Mouse (Mus musculus): ENCODE results near the gene Tmem121. TPM values are rescaled to one million over a fixed set of nuclear protein-coding genes. Genes with fewer than 3 reads are reported as not detected.

Gene Tmem121
- polyA plus RNA-seq (2015; fragmentation: Nextera tagmentation; extraction: Ambion mirVana), result 47.2 and 50.3 TPM in 2 replicates

DNA sequence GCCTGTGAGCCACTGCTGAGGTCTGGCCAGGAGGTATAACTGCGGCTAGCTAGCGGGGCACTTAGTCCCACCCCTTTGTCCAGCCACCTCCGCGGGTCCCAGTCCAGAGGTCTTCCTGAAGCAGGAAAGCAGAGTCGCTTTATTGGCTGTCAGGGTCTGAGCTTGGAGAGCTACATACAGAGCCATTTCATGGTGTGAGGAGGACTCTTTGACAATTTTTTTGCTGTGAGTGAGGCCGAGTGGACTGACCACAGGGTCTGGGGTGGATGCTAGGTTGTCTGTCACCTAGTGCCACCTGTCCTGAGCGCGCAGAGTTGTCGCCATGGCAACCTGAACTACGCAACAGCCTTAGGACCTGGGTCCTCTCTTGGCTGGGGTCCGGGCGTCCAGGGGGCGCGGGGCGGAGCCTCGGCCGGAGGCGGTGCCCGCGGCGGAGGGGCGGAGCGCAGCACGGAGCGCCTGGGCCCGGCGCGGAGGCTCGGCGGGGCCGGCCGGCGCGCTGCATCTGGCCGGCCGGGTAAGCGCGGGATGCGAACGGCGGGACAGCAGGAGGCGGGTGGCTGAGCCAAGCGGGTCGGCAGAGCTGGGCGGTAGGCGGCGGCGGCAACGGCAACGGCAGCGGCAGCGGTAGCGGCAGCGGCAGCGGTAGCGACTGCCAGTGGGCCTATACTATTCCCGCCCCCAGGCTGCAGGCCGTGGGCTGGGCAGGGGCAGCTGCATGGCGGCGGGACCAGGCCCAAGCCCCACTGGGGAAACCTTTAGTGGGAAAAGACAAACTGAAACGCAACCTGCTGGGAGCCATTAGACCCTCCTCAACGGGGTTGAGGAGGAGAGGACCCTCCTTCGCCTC is at the start of gene Tmem121:
TSS of gene Tmem121 (plus strand) at position 489 of the 850 bp plus-strand sequence.
- Histone ChIP-seq H3K36me3 (ENCODE audit: control insufficient read depth, insufficient read depth, low read length) (peaks cover 14% of the 10 kb centered on the region), H3K4me3 (ENCODE audit: low read depth, low read length) (peak within 1 kb of the TSS; percentile 77), H3K4me1 (ENCODE audit: control insufficient read depth, insufficient read depth, low read length) (peaks cover 15% of the 10 kb centered on the region), H3K9me3 (replicated peaks; ENCODE audit: control insufficient read depth, low read length, poor library complexity, severe bottlenecking) (no peaks in the 10 kb centered on the region), H3K4me2 (ENCODE audit: low read length) (peak within 1 kb of the TSS; percentile 80), H3K9ac (ENCODE audit: low read depth, low read length) (peak within 1 kb of the TSS; percentile 89), H3K27me3 (ENCODE audit: control insufficient read depth, insufficient read depth, low read depth, low read length) (no peaks in the 10 kb centered on the region), H3K27ac (ENCODE audit: low read length) (peak within 1 kb of the TSS; percentile 58)
- ATAC-seq, result peak; percentile 52
- WGBS, result under 1% methylated on average over 58 of the region's 63 CpGs

DNA sequence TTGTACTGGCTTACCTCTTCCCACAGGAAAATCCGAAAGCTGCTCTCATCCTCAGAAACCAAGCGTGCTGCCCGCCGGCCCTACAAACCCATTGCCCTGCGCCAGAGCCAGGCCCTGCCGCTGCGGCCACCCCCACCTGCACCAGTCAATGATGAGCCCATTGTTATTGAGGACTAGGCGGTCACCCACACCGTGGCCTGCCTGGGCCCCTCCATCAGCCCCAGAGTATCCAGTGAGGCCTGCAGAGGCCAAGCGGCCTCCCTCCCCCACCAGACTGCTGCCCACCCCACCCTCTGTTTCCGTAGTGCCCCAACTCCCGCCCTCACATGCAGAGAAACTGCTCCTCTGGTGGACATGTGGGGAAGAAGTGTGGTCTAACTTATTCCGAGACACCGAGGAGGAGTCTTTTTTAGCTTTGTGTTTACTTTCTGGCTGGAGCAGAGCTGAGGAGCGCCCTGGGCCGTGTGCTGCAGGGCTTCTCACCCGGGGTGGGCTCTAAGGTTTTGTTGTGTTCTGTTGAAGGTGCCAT is 49.2 kb upstream of the Tmem121 start:
- ATAC-seq, result no peak
- no peaks in the 10 kb centered on the region for H3K9me3 ChIP-seq (replicated peaks; ENCODE audit: control insufficient read depth, low read length, poor library complexity, severe bottlenecking)
- no peak overlapping the region for H3K9ac ChIP-seq (ENCODE audit: low read depth, low read length)
- no peak overlapping the region for H3K4me3 ChIP-seq (ENCODE audit: low read depth, low read length)
- 76% methylated on average over 17 of the region's 17 CpGs for WGBS
- H3K4me1 ChIP-seq (ENCODE audit: control insufficient read depth, insufficient read depth, low read length), result peaks cover 17% of the 10 kb centered on the region
- H3K27me3 ChIP-seq (ENCODE audit: control insufficient read depth, insufficient read depth, low read depth, low read length), result no peaks in the 10 kb centered on the region
- peaks cover 45% of the 10 kb centered on the region for H3K36me3 ChIP-seq (ENCODE audit: control insufficient read depth, insufficient read depth, low read length)
- no peak overlapping the region for H3K27ac ChIP-seq (ENCODE audit: low read length)
- no peak overlapping the region for H3K4me2 ChIP-seq (ENCODE audit: low read length)

DNA sequence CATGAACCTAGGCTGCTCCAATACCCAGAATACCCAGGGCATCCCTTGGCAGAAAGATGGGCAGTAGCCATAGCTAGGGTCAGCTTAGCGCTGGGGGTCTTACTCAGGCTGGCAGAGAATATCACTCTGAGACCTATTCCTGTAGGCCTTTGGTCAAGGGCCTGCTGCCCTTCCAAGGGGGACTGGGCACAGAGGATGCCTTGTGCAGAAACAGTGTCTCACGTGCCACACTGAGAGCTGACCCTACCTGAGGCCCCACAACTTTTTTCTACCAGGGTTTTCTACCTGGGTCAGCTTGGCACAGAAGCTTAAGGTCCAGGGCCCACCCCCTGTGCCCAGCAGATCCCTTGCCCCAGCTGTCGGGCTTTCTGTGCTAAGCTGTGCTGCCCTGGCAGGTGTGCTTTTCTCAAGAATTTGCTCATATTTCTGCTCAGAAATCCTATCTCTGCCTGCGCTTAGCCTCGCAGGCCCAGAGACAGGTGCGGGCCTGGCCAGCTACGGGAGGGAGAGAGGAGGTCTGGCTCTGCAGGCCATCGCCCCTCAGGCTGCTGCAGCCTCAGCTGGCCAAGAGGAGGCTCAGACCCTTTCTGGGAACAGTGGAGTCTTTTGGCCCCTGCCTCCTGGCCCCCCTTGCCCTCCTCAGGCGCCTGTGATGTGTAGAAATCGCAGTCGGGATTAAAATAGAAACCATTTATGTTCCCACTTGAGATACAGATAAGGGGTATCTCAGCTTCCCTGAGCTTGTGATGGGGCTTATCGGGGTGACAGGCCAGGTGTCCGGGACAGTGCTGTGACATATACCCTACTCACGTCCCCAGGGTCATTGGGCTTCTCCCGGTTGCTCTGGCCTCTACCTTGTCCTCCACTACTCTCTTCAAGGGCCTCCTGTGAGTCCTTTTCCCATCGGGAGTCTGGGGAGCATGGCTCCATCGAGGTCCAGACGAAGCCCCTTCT is 48.2 kb upstream of the Tmem121 start:
- Histone ChIP-seq H3K9ac (ENCODE audit: low read depth, low read length) (no peak overlapping the region), H3K4me1 (ENCODE audit: control insufficient read depth, insufficient read depth, low read length) (peaks cover 26% of the 10 kb centered on the region), H3K4me3 (ENCODE audit: low read depth, low read length) (no peak overlapping the region), H3K9me3 (replicated peaks; ENCODE audit: control insufficient read depth, low read length, poor library complexity, severe bottlenecking) (no peaks in the 10 kb centered on the region), H3K27me3 (ENCODE audit: control insufficient read depth, insufficient read depth, low read depth, low read length) (no peaks in the 10 kb centered on the region), H3K4me2 (ENCODE audit: low read length) (no peak overlapping the region), H3K27ac (ENCODE audit: low read length) (0 out of 2 replicates have a peak overlapping the region, but pooled peaks have one; percentile 1), H3K36me3 (ENCODE audit: control insufficient read depth, insufficient read depth, low read length) (peaks cover 37% of the 10 kb centered on the region)
- WGBS, result 92% methylated on average over 18 of the region's 18 CpGs
- no peak for ATAC-seq

DNA sequence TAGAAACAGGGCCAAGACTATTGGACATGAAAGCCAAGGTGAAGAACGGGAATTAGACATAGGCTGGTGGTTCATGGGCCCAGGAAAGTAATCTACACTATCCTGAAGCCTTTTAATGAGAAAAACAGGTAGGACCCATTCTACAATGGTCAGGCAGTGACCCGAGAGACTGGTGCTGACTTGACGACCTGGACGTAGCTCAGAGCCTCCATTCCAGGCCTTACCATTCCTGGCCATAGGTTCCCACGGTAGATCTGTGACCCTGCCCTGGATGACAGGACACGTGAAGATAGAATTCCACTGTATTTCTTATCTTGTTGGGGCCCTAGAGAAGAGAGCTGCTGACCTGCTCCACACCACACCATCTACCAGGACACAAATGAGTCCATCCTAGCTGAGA is 47.4 kb upstream of the Tmem121 start:
- ATAC-seq, result no peak
- no peaks in the 10 kb centered on the region for H3K27me3 ChIP-seq (ENCODE audit: control insufficient read depth, insufficient read depth, low read depth, low read length)
- H3K4me3 ChIP-seq (ENCODE audit: low read depth, low read length), result no peak overlapping the region
- 77% methylated on average over 6 of the region's 6 CpGs for WGBS
- H3K9me3 ChIP-seq (replicated peaks; ENCODE audit: control insufficient read depth, low read length, poor library complexity, severe bottlenecking), result no peaks in the 10 kb centered on the region
- H3K4me1 ChIP-seq (ENCODE audit: control insufficient read depth, insufficient read depth, low read length), result peaks cover 34% of the 10 kb centered on the region
- no peak overlapping the region for H3K4me2 ChIP-seq (ENCODE audit: low read length)
- H3K9ac ChIP-seq (ENCODE audit: low read depth, low read length), result no peak overlapping the region
- H3K27ac ChIP-seq (ENCODE audit: low read length), result no peak overlapping the region
- peaks cover 29% of the 10 kb centered on the region for H3K36me3 ChIP-seq (ENCODE audit: control insufficient read depth, insufficient read depth, low read length)

DNA sequence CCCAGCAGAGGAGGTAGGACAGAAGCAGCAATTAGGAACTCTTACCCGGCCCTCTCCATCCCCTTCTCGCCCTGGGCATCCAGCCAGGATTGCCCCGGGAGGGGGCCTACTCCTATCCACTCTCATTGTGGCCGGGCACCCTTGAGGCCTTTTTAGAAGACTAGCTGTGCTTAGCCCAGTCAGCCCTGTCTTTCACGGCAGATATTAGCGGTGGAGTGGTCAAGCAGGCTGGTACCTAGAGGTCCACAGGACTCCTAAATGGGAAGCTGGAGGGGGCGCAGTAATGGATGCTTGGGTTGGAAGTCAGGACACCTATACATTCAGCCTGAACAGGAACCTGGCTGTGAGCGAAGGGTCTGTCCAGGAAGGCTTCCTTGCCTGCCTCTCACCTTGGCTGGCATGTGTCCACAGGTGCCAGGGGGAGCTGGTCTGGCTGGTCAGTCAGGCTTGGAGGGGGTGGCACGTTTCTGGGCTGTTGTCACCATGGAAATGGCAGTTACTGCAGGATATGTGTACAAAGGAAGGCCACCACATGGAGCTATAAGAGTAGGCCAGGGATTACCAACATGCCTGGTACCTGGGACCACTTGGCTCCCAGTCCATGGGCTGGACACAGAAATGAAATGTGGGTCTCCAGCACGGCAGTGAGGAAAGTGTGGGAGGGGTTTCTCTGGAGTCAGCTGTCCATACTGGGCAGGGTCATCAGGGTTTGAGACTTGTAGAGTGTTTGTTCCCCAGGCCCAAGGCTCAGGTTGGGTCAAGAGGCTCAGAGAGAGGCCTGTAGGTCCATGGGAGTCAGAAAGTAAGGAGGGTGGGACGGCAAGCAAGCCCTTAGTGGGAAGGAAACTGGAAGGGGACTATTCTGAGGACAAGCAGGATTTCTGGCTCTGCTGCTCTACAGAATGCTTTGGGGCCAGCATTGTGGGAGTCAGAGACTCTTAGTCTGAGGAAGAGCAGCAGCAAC is 46.5 kb upstream of the Tmem121 start:
- ATAC-seq, result peak; percentile 5

DNA sequence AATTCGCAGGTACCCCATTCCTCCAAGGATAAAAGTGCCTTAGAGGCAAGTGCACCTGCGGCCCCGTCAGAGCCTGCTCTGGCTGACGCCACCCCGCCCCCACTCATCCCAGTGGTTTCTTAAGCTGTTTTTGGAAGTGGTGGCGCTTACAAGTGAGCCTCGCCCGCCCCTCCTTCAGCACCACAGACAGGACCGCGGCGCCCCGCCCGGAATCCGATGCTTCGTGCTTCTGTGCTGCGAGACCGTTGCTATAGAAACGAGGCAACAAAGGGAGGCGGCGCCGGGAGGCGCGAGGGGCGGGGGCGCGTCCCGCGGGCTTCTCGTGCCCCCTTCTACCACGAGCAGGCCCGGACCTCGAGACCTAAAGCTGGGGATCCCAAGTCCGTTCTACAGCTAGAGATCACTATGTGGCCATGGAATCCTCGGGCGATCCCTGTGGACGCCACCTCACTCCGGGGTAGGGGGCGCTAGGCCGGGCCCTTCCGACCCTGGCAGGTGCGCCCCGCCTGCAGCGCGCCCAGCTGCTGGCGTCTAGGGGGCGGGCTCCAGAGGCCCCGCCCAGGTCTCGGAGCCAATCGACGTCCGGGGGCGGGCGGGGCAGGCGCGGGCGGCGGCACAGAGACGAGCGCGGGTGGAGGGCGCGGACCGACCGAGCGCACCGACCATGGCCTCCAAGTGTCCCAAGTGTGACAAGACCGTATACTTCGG is 45.7 kb upstream of the Tmem121 start, which contains the start of gene Crip2:
TSS of gene Crip2 (plus strand) at position 329 of the 708 bp plus-strand sequence.
- Histone ChIP-seq H3K4me1 (ENCODE audit: control insufficient read depth, insufficient read depth, low read length) (peaks cover 35% of the 10 kb centered on the region), H3K9me3 (replicated peaks; ENCODE audit: control insufficient read depth, low read length, poor library complexity, severe bottlenecking) (no peaks in the 10 kb centered on the region), H3K4me2 (ENCODE audit: low read length) (peak within 1 kb of the TSS; percentile 70), H3K36me3 (ENCODE audit: control insufficient read depth, insufficient read depth, low read length) (peaks cover 24% of the 10 kb centered on the region), H3K27ac (ENCODE audit: low read length) (peak within 1 kb of the TSS; percentile 83), H3K4me3 (ENCODE audit: low read depth, low read length) (peak within 1 kb of the TSS; percentile 51), H3K9ac (ENCODE audit: low read depth, low read length) (peak within 1 kb of the TSS; percentile 71), H3K27me3 (ENCODE audit: control insufficient read depth, insufficient read depth, low read depth, low read length) (no peaks in the 10 kb centered on the region)
- peak; percentile 87 for ATAC-seq
- under 1% methylated on average over 66 of the region's 68 CpGs for WGBS

More for the DNA sequence above, 46.5 kb upstream of the Tmem121 start:
- Histone ChIP-seq H3K27me3 (ENCODE audit: control insufficient read depth, insufficient read depth, low read depth, low read length) (no peaks in the 10 kb centered on the region), H3K4me2 (ENCODE audit: low read length) (peak overlapping the region; percentile 70), H3K9ac (ENCODE audit: low read depth, low read length) (peak overlapping the region; percentile 71), H3K9me3 (replicated peaks; ENCODE audit: control insufficient read depth, low read length, poor library complexity, severe bottlenecking) (no peaks in the 10 kb centered on the region), H3K27ac (ENCODE audit: low read length) (peak overlapping the region; percentile 83), H3K4me1 (ENCODE audit: control insufficient read depth, insufficient read depth, low read length) (peaks cover 35% of the 10 kb centered on the region), H3K36me3 (ENCODE audit: control insufficient read depth, insufficient read depth, low read length) (peaks cover 26% of the 10 kb centered on the region), H3K4me3 (ENCODE audit: low read depth, low read length) (peak overlapping the region; percentile 51)
- 29% methylated on average over 11 of the region's 11 CpGs for WGBS

DNA sequence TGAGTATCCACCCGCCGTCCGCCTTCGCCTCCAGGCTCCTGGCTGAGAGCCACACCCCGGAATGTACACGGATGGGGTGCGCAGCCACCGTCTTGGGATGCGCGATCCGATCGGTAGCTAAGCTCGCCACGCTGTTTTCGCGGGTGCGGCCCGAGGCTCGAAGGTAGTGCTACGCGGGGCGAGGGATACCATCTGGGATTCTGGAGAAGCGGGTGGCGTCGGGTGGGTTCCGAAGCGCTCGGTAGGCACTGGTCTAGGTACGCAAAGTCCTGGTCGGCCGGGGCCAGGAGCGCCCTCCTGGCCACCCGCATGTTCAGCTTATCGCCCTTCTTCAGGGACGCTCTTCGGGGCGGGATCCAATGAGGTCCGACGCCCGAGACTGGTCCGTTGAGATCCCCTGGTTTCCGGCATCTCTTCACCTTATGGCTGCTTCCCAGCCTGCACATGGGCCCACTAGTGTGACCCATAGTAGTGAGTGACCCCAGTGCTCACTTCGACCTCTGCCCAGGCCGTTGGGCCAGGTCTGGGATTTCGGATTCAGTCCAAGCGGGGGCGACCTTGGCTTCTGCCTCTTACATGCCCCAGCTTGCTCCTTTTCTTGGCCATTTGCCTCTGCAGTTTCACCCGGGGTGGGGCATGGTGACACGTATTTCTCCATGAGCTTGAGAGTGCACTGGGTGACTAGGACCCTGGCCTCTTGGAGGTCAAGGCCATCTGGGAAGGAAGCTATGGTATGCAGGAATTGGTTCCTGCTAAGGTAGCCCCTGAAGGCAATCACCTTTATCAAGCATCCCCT is 44.9 kb upstream of the Tmem121 start:
- peak overlapping the region; percentile 70 for H3K4me2 ChIP-seq (ENCODE audit: low read length)
- H3K27me3 ChIP-seq (ENCODE audit: control insufficient read depth, insufficient read depth, low read depth, low read length), result no peaks in the 10 kb centered on the region
- peaks cover 35% of the 10 kb centered on the region for H3K4me1 ChIP-seq (ENCODE audit: control insufficient read depth, insufficient read depth, low read length)
- H3K9ac ChIP-seq (ENCODE audit: low read depth, low read length), result peak overlapping the region; percentile 71
- H3K27ac ChIP-seq (ENCODE audit: low read length), result peak overlapping the region; percentile 83
- H3K36me3 ChIP-seq (ENCODE audit: control insufficient read depth, insufficient read depth, low read length), result peaks cover 20% of the 10 kb centered on the region
- no peaks in the 10 kb centered on the region for H3K9me3 ChIP-seq (replicated peaks; ENCODE audit: control insufficient read depth, low read length, poor library complexity, severe bottlenecking)
- 2% methylated on average over 49 of the region's 49 CpGs for WGBS
- H3K4me3 ChIP-seq (ENCODE audit: low read depth, low read length), result peak overlapping the region; percentile 51
- ATAC-seq, result no peak; the same call in 1 of the 2 replicates

All from midbrain, embryonic 16.5 days (tissue).